Mouse (Mus musculus) MEL (cell line): ENCODE data around the gene Ramp2. TPM values are rescaled to one million over a fixed set of nuclear protein-coding genes. Genes with fewer than 3 reads are reported as not detected.

ENCODE experiments used
- DNase-seq: peaks from one replicate; pipeline ENCODE4 v3.0.0; 2011; ENCODE audit warnings: low read depth, low spot score
- H3K27ac ChIP-seq: 2 replicates; pipeline ENCODE4 v1.5.1; 2012; ENCODE audit warnings: low read depth, mild to moderate bottlenecking, control low read depth, low read length, moderate library complexity; ENCODE audit not compliant: control insufficient read depth
- H3K27me3 ChIP-seq, 2 experiments: fragments of 150-350 bp in 1 of 2; sonication (generic) in 1 of 2; 2 replicates each; pipeline ENCODE4 v1.6.1; 2012; ENCODE audit warnings: low read length in 2 of 2, mild to moderate bottlenecking in 2 of 2, improper control_type of control experiment in 1 of 2, moderate library complexity in 1 of 2; ENCODE audit not compliant: insufficient read depth in 2 of 2, control insufficient read depth in 1 of 2
- H3K36me3 ChIP-seq, 2 experiments: 2 replicates each; pipeline ENCODE4 v1.6.1; 2012 to 2014; ENCODE audit warnings: low read length in 2 of 2, improper control_type of control experiment in 1 of 2, inconsistent platforms in 1 of 2, mild to moderate bottlenecking in 1 of 2; ENCODE audit not compliant: insufficient read depth in 2 of 2, control insufficient read depth in 1 of 2
- H3K4me1 ChIP-seq, 2 experiments: fragments of 150-350 bp in 1 of 2; sonication (generic) in 1 of 2; 2 replicates each; pipeline ENCODE4 v1.6.1; 2012; ENCODE audit warnings: low read length in 2 of 2, improper control_type of control experiment in 1 of 2, mild to moderate bottlenecking in 1 of 2; ENCODE audit not compliant: insufficient read depth in 2 of 2, control insufficient read depth in 1 of 2
- H3K4me3 ChIP-seq, 2 experiments: fragments of 150-350 bp in 1 of 2; sonication (generic) in 1 of 2; 2 replicates each; pipeline ENCODE4 v1.5.1; 2012; ENCODE audit warnings: low read depth in 2 of 2, low read length in 2 of 2, mild to moderate bottlenecking in 2 of 2, moderate library complexity in 2 of 2, control low read depth in 1 of 2, improper control_type of control experiment in 1 of 2; ENCODE audit not compliant: control insufficient read depth in 1 of 2, insufficient read depth in 1 of 2
- H3K79me2 ChIP-seq: 2 replicates; pipeline ENCODE4 v1.6.1; 2012; ENCODE audit warnings: mild to moderate bottlenecking, low read length, moderate library complexity; ENCODE audit not compliant: control insufficient read depth, poor library complexity, insufficient read depth
- H3K9ac ChIP-seq: 2 replicates; pipeline ENCODE4 v1.6.1; 2012; ENCODE audit warnings: low read depth, mild to moderate bottlenecking, control low read depth, low read length, moderate library complexity; ENCODE audit not compliant: control insufficient read depth, poor library complexity, severe bottlenecking
- H3K9me3 ChIP-seq: fragments of 150-350 bp; sonication (generic); replicated peaks from 2 replicates; pipeline ENCODE4 v1.6.1; 2012; ENCODE audit warnings: mild to moderate bottlenecking, low read length, improper control_type of control experiment, moderate library complexity; ENCODE audit not compliant: insufficient read depth
- CHD1 ChIP-seq: IDR thresholded peaks from 2 replicates; pipeline ENCODE4 v1.6.1; 2012; ENCODE audit warnings: low read depth, mild to moderate bottlenecking, inconsistent platforms, low read length, improper control_type of control experiment
- CHD2 ChIP-seq: IDR thresholded peaks from 2 replicates; pipeline ENCODE4 v1.6.1; 2011; ENCODE audit warnings: low read length, improper control_type of control experiment
- E2F4 ChIP-seq: IDR thresholded peaks from 2 replicates; pipeline ENCODE4 v1.6.1; 2011; ENCODE audit warnings: low read depth, low read length, improper control_type of control experiment, borderline replicate concordance
- ELF1 ChIP-seq: IDR thresholded peaks from 2 replicates; pipeline ENCODE4 v1.6.1; 2014; ENCODE audit warnings: low read depth, mild to moderate bottlenecking, inconsistent platforms, low read length, improper control_type of control experiment, moderate library complexity
- ETS1 ChIP-seq: IDR thresholded peaks from 2 replicates; pipeline ENCODE4 v1.6.1; 2012; ENCODE audit warnings: low read depth, mild to moderate bottlenecking, inconsistent platforms, low read length, improper control_type of control experiment, moderate library complexity
- GABPA ChIP-seq: IDR thresholded peaks from 2 replicates; pipeline ENCODE4 v1.6.1; 2012; ENCODE audit warnings: low read depth, mild to moderate bottlenecking, inconsistent platforms, low read length, improper control_type of control experiment, moderate library complexity
- GATA1 ChIP-seq: IDR thresholded peaks from 2 replicates; pipeline ENCODE4 v1.6.1; 2011; ENCODE audit warnings: low read depth, low read length, improper control_type of control experiment
- JUND ChIP-seq: IDR thresholded peaks from 2 replicates; pipeline ENCODE4 v1.6.1; 2011; ENCODE audit warnings: low read depth, mild to moderate bottlenecking, improper control_type of control experiment, low read length
- MEF2A ChIP-seq: IDR thresholded peaks from 2 replicates; pipeline ENCODE4 v1.6.1; 2014; ENCODE audit warnings: low read depth, mild to moderate bottlenecking, inconsistent platforms, low read length, improper control_type of control experiment; ENCODE audit not compliant: poor library complexity, insufficient replicate concordance, severe bottlenecking; ENCODE audit errors: extremely low read depth
- MYC ChIP-seq: IDR thresholded peaks from 2 replicates; pipeline ENCODE4 v1.6.1; 2011; ENCODE audit warnings: low read depth, mild to moderate bottlenecking, low read length, improper control_type of control experiment, moderate library complexity
- NRF1 ChIP-seq: IDR thresholded peaks from 2 replicates; pipeline ENCODE4 v1.6.1; 2014; ENCODE audit warnings: low read depth, mild to moderate bottlenecking, inconsistent platforms, low read length, improper control_type of control experiment, moderate library complexity; ENCODE audit not compliant: poor library complexity, insufficient read depth, severe bottlenecking
- POLR2A ChIP-seq, 2 experiments: IDR thresholded peaks; 2 replicates each; pipeline ENCODE4 v1.6.1; 2011 to 2012; ENCODE audit warnings: low read length in 2 of 2, mild to moderate bottlenecking in 2 of 2, control low read depth in 1 of 2, improper control_type of control experiment in 1 of 2, low read depth in 1 of 2, moderate library complexity in 1 of 2; ENCODE audit not compliant: control insufficient read depth in 1 of 2, insufficient read depth in 1 of 2, poor library complexity in 1 of 2
- POLR2AphosphoS5 ChIP-seq: IDR thresholded peaks from 2 replicates; pipeline ENCODE4 v1.6.1; 2012; ENCODE audit warnings: low read depth, borderline replicate concordance, mild to moderate bottlenecking, inconsistent platforms, low read length, moderate library complexity, mixed read lengths
- RAD21 ChIP-seq: IDR thresholded peaks from 2 replicates; pipeline ENCODE4 v1.6.1; 2011; ENCODE audit warnings: mild to moderate bottlenecking, low read depth, low read length, improper control_type of control experiment
- SMC3 ChIP-seq: IDR thresholded peaks from 2 replicates; pipeline ENCODE4 v1.6.1; 2011; ENCODE audit warnings: low read depth, low read length, improper control_type of control experiment
- TAL1 ChIP-seq: IDR thresholded peaks from 2 replicates; pipeline ENCODE4 v1.6.1; 2012; ENCODE audit warnings: mild to moderate bottlenecking, inconsistent platforms, low read length, moderate library complexity, mixed read lengths
- TBP ChIP-seq: IDR thresholded peaks from 2 replicates; pipeline ENCODE4 v1.8.0; 2011; ENCODE audit warnings: low read depth, low read length, improper control_type of control experiment
- UBTF ChIP-seq: IDR thresholded peaks from 2 replicates; pipeline ENCODE4 v1.6.1; 2012; ENCODE audit warnings: low read depth, mild to moderate bottlenecking, inconsistent platforms, low read length, improper control_type of control experiment, moderate library complexity, borderline replicate concordance; ENCODE audit not compliant: insufficient read depth
- ZC3H11A ChIP-seq: IDR thresholded peaks from 2 replicates; pipeline ENCODE4 v1.6.1; 2012; ENCODE audit warnings: low read depth, mild to moderate bottlenecking, inconsistent platforms, low read length, improper control_type of control experiment
- polyA plus RNA-seq, 2 experiments: library from polyadenylated mRNA; stranded (reverse) in 1 of 2; unstranded in 1 of 2; fragments of >175 nt in 1 of 2; fragments of >200 nt in 1 of 2; gene quantifications; 2 replicates each; pipeline versions ENCODE4 v1.2.1 to v1.2.4; 2012; ENCODE audit warnings: low replicate concordance in 2 of 2, low read depth in 1 of 2; ENCODE audit not compliant: insufficient read length in 2 of 2, insufficient read depth in 1 of 2, missing spikeins in 1 of 2
- total RNA-seq: library from RNA; depleted of rRNA; stranded (reverse); fragments of 300-350 nt; gene quantifications from 2 replicates; pipeline ENCODE4 v1.2.3, GENCODE M21; 2012

Ramp2 gene
- total and polyA plus RNA-seq, 3 experiments, result 0.12 TPM; not detected in 2

- Histone ChIP-seq H3K27ac (no peak overlapping the region), H3K4me1 (peaks cover 0 to 18% of the 10 kb centered on the region in 2 experiments; a peak in 3 of 4 replicates), H3K4me3 (no peak overlapping the region), H3K9ac (no peak overlapping the region), H3K9me3 (no peaks in the 10 kb centered on the region), H3K36me3 (peaks cover 0 to 13% of the 10 kb centered on the region in 2 experiments; a peak in 2 of 4 replicates), H3K79me2 (peaks cover 15% of the 10 kb centered on the region), H3K27me3 (no peaks in the 10 kb centered on the region)
- DNase-seq, result no peak
- TF ChIP-seq JUND (no peak), MEF2A (no peak), ZC3H11A (no peak), CHD1 (no peak), MYC (no peak), GABPA (no peak), ELF1 (no peak)
These were observed 35.0 kb downstream of the Ramp2 start for GRCm38 (mm10) chr11:101280837-101281236.

GRCm38 (mm10) chr11:101282896-101283295 lies 37.1 kb downstream of the Ramp2 start:
- H3K4me3 ChIP-seq, result no peak overlapping the region
- H3K9me3 ChIP-seq, result no peaks in the 10 kb centered on the region

GRCm38 (mm10) chr11:101283805-101284204 lies 38.0 kb downstream of the Ramp2 start:
- Histone ChIP-seq H3K36me3 (peaks cover 4 to 14% of the 10 kb centered on the region in 2 experiments; a peak in 3 of 4 replicates), H3K4me3 (no peak overlapping the region), H3K79me2 (no peaks in the 10 kb centered on the region), H3K4me1 (peaks cover 0 to 7% of the 10 kb centered on the region in 2 experiments; a peak in 1 of 4 replicates), H3K27me3 (no peaks in the 10 kb centered on the region), H3K9ac (no peak overlapping the region), H3K9me3 (no peaks in the 10 kb centered on the region), H3K27ac (no peak overlapping the region)
- no peak for DNase-seq
- TF ChIP-seq NRF1, result no peak
- TF ChIP-seq SMC3, result no peak

More at GRCm38 (mm10) chr11:101282896-101283295, 37.1 kb downstream of the Ramp2 start:
- Histone ChIP-seq H3K36me3 (peaks cover 4 to 8% of the 10 kb centered on the region in 2 experiments; a peak in 3 of 4 replicates), H3K27me3 (no peaks in the 10 kb centered on the region), H3K4me1 (peaks cover 0 to 7% of the 10 kb centered on the region in 2 experiments; a peak in 1 of 4 replicates), H3K27ac (no peak overlapping the region), H3K79me2 (peaks cover 6% of the 10 kb centered on the region), H3K9ac (no peak overlapping the region)
- DNase-seq, result no peak
- TF ChIP-seq CHD2 (no peak), GABPA (no peak), POLR2AphosphoS5 (no peak), ETS1 (no peak), POLR2A (IDR thresholded peaks at IDR 0.05; ENCODE audit: control insufficient read depth in 1 of 2, insufficient read depth in 1 of 2, low read depth in 1 of 2, low read length in 2 of 2, poor library complexity in 1 of 2) (no peak), JUND (no peak), UBTF (no peak), MEF2A (no peak), RAD21 (no peak), TAL1 (no peak), TBP (no peak), E2F4 (no peak), GATA1 (no peak)
